Mouse (Mus musculus) bone marrow, adult 2 months (tissue): Measurements from ENCODE around the gene Parva.
A peak's percentile ranks its signal among the peaks of the same experiment; 100 is the strongest.

Experiments used
- CTCF ChIP-seq: fragments of 200-500 bp; IDR thresholded peaks from 2 replicates; pipeline ENCODE4 v1.5.1; 2011; ENCODE audit warnings: low read length, control low read depth; ENCODE audit not compliant: control insufficient read depth, insufficient read depth
- POLR2A ChIP-seq: fragments of 200-500 bp; IDR thresholded peaks from 2 replicates; pipeline ENCODE4 v1.6.1; 2011; ENCODE audit warnings: low read depth, mild to moderate bottlenecking, control low read depth, low read length, borderline replicate concordance; ENCODE audit not compliant: control insufficient read depth

DNA sequence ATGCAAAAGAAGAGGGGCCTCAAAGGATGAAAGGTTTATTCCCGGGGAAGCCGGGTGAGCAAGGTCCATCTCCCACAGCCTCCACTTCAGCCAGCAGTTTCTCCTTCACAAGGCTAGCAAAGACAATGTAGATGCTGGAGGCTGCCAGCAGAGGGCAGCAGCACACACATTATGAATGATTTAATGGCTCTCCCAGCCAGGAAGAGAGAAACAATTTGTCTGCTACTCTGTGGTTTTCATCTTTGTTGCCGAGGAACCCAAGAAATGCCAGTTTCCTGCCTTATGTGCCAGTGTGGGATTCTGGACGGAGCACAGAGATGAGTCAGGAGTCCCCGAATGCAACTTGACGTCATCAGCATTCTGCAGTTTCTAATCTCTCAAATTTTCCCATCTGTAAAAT, 27.1 kb upstream of the Parva start:
- peak; percentile 72 for TF ChIP-seq CTCF
- TF ChIP-seq POLR2A, result no peak
